Mouse (Mus musculus): Measurements from ENCODE around the gene Pxylp1.

The Pxylp1 gene

GRCm38 (mm10) chr9:96818822-96819481 lies 73.5 kb downstream of the Pxylp1 start:
- peak; percentile 84 for DNase-seq

DNA sequence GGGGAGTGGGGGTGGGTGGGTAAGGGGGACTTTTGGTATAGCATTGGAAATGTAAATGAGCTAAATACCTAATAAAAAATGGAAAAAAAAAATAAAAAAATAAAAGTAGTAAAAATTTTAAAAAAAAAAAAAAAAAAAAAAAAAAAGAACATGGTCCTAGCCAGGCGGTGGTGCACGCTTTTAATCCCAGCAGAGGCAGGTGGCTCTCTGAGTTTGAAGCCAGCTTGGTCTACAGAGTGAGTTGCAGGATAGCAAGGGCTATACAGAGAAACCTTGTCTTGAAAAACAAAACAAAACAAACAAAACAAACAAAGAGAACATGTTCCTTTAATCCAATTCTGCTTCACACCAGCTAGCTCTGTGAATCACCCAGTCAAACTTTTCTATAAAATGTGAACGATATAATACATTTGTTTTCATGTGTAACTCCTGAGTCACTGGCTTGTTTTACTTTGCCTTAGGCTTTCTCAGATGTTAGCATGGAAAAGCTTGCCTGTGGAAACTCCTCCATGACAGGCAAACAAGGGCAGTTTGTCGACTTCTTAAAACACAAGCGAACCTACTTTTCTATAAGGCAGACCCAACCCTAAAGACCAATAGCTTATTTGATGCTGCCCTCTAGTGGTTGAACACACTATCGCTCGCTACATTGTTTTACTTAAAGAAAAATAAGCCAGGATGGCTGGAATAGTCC lies 74.2 kb downstream of the Pxylp1 start:
- DNase-seq = peak; percentile 85

- DNase-seq = peak; percentile 10
Observed at GRCm38 (mm10) chr9:96811996-96812395, 80.5 kb downstream of the Pxylp1 start.

DNA sequence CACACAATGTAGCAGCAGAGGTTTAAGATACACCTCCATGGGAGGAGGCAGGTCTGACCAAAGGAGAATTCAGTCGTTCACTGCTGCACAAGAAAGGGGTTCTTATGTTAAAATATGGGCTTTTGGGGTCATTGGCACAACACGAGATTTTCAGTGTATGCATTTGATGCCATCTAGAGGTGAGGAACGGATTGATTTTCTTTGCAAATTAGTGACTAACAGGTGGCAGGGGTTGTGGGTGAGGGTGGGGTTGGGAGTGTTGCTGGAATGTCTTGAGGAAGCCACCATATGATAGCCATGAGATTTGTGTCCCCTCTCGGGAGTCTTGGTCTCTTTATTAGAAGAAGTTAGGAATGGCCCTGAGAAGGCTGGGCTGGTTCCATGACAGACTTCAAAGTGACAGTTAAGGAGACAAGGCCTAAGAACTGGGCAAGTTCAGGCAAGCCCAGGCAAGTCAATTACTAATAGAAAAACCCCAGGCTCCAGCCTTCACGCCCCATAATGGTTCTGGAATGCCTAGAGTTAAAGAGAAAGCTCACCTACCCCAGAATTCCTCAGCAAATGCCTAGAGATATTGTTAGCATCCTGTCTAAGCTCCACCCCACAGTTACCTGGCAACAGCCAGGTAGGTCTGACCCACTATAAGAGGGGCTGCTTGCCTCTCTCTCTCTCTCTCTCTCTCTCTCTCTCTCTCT lies 92.2 kb downstream of the Pxylp1 start:
- peak; percentile 27 for DNase-seq

DNA sequence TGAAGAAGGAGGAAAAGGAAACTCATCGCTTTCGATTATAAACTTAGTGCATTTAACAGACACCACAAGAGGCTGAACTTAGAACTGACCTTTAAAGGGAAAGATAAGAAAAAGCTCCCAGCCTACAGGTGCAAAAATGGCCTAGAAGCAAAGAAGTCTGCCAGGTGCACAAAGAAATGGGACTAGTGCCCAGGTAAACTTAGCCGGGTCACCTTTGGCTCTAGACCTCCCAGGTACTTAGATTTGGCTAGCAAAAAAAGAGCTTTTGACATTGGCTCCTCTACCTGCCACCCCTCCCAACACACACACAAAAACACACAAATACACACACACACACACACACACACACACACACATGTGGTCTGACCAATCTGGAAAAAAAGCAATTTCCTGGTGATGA lies 95.2 kb downstream of the Pxylp1 start:
- DNase-seq = peak; percentile 4

DNA sequence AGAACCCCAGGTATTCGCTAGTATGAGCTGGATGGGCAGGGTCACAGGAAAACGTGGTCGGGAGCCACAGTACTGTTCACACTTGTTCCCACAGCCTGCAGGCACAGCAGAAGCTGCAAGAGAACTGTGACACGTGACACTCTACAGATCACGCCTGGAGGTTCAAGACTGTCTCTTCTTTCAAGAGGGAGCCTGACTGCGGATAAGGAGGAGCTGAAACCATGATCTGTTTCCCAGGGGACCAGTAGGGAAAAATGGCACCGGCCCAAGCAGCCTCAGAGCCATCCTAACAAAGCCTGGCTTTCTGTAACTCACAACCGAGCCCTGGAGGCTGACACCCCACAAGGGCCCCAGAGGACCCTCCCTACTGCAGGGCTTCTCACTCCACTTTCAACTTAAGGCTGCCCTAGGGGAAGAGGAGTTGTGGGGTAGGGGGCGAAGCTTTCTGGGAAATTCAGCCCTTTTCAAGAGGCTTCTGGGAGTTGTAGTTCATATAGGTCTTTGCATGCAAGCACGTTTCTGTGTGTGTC lies 97.0 kb downstream of the Pxylp1 start:
- DNase-seq = peak; percentile 93

- peak; percentile 54 for DNase-seq
Observed at GRCm38 (mm10) chr9:96794601-96795000, 97.9 kb downstream of the Pxylp1 start.

- no peak for DNase-seq
Observed at GRCm38 (mm10) chr9:96792543-96792942, 99.9 kb downstream of the Pxylp1 start.

- DNase-seq = peak; percentile 76
Observed at GRCm38 (mm10) chr9:96790389-96791007, 102.0 kb downstream of the Pxylp1 start.

DNA sequence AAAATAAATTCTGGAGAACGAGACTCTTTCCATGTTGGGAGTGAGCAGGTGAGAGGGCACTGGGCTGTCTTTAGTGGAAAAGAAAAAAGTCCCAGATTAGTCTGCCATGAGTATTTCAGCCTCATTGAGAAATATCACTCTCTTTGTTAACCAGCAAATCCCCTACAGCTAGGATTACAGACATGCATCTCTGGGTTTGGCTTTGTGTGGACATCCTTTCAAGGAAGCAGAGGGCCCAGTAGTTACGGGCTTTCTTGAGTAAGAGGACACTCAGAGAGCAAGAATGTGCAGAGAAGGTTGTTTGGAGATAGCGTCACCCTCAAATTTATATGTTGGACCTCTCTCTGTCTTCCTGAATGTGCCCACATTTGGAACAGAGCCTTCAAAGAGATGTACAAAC lies 102.6 kb downstream of the Pxylp1 start:
- DNase-seq = peak; percentile 37

GRCm38 (mm10) chr9:96787797-96788196 lies 104.7 kb downstream of the Pxylp1 start:
- peak; percentile 36 for DNase-seq

DNA sequence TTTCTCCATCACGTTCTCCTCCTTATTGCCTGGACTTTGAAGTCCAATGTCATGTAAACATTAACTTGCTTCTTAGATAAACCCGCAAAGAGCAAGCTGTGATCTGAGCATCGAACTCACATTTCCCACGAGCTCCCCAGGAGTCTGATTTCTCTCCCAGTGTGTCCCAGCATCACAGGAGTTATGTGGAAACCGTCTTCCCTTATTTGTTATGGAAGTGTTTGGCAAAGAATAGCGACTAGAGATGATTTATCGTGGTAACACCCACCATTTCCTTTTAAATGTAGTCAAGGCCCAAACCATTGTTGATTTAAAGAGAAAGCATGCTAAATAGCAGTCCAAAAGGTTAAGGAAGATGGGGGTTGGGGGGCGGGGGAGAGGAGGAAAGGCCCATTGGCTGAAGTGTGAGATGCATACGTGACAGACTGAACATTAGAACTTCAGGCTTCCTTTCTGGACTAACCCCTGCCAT lies 106.6 kb downstream of the Pxylp1 start:
- peak; percentile 52 for DNase-seq

GRCm38 (mm10) chr9:96785187-96785586 lies 107.3 kb downstream of the Pxylp1 start:
- DNase-seq = peak; percentile 71

DNA sequence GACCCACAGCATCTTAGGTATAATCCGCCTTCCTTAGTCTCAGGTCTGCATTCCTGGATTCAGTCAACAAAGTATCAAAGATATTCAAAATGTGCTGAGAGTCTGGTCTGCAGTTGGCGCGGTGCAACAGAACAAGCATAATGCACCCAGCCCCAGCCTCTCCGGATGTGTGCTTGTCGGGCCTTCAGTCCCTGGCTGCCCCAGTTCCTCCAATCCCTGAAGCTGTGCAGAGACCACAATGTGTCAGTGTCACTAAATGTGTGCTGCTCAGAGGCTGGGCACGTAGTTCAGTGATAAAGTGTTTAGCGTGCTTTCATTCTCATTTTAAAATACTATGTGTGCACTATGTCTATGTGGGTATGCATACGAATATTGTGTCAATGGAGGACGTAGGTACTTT lies 108.8 kb downstream of the Pxylp1 start:
- no peak for DNase-seq

DNA sequence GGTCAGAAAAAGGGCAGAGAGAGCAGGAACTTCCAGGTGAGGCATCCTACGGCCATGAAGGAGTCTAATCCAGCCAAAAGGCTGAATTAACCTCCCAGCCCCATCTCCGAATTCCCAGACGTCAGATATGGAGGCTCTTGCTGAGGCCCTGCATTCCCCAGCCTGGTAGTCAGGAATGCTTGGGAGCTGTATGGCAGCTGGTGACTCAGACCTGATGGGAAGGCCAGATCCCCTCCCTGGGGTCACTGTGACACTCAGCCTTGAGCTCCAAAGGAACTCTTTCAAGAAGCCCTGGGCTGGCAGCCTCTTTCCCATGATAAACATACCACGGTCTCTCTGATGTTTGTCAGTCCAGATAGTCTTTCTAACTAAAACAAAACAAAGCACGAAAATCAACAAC lies 109.2 kb downstream of the Pxylp1 start:
- DNase-seq = no peak

- no peak for DNase-seq
Observed at GRCm38 (mm10) chr9:96782062-96782461, 110.4 kb downstream of the Pxylp1 start.

Measured in heart, adult 11 months (tissue).